Mouse (Mus musculus) gastrocnemius, postnatal 4 days (tissue): ENCODE results near the gene Myh8. TPM values are rescaled to one million over a fixed set of nuclear protein-coding genes. Genes with fewer than 3 reads are reported as not detected.

Source experiments
- DNase-seq, 2 experiments: peaks; one replicate each; pipeline ENCODE4 v3.0.0; 2021 to 2022; ENCODE audit warnings: low spot score in 2 of 2, mixed read lengths in 2 of 2
- long read RNA-seq, 2 experiments: library from polyadenylated mRNA; stranded (forward); transcript quantifications; one replicate each; pipeline ENCODE4 v2.0.0; 2021
- total RNA-seq, 2 experiments: library from RNA; stranded (reverse); gene quantifications; 2 replicates each; pipeline ENCODE4 v1.2.3; 2021

The Myh8 gene
- total RNA-seq, result over 10,000 TPM; 11,963 to 12,269 TPM
- long read RNA-seq, experiment 1, full-length matches to known transcripts, result 775 of 4,253 reads
- long read RNA-seq, experiment 1, partial matches to known transcripts, result 3,267 of 4,253 reads
- long read RNA-seq, experiment 1, other reads (novel, unspliced or antisense), result 211 of 4,253 reads
- long read RNA-seq, experiment 2, full-length matches to known transcripts, result 2,117 of 7,416 reads
- long read RNA-seq, experiment 2, partial matches to known transcripts, result 5,012 of 7,416 reads
- long read RNA-seq, experiment 2, other reads (novel, unspliced or antisense), result 287 of 7,416 reads

GRCm38 (mm10) chr11:67276601-67277174, at the start of gene Myh8:
Gene Myh8, plus strand, starts transcription at chr11:67277124.
- peak; percentile 36 to 62 for DNase-seq

GRCm38 (mm10) chr11:67228731-67229130, 48.2 kb upstream of the Myh8 start:
- no peak for DNase-seq

GRCm38 (mm10) chr11:67229166-67229565, 47.8 kb upstream of the Myh8 start:
- no peak for DNase-seq

GRCm38 (mm10) chr11:67229946-67230345, 47.0 kb upstream of the Myh8 start:
- no peak for DNase-seq

- peak in 1 of 2 experiments; percentile 61 for DNase-seq
These were observed 41.1 kb upstream of the Myh8 start for GRCm38 (mm10) chr11:67235639-67236358.

GRCm38 (mm10) chr11:67236799-67237198, 40.1 kb upstream of the Myh8 start:
- DNase-seq, result no peak

- no peak for DNase-seq
These were observed 39.3 kb upstream of the Myh8 start, which contains the start of gene Myh4 for GRCm38 (mm10) chr11:67237481-67238079. Gene Myh4, plus strand, starts transcription at chr11:67238029.

- no peak for DNase-seq
These were observed 35.9 kb upstream of the Myh8 start for GRCm38 (mm10) chr11:67241051-67241450.

GRCm38 (mm10) chr11:67253691-67254090, 23.2 kb upstream of the Myh8 start:
- DNase-seq, result no peak

GRCm38 (mm10) chr11:67257048-67257447, 19.9 kb upstream of the Myh8 start:
- DNase-seq, result no peak

- DNase-seq, result no peak
These were observed 16.0 kb upstream of the Myh8 start for GRCm38 (mm10) chr11:67260956-67261355.

GRCm38 (mm10) chr11:67293440-67293839, 16.5 kb downstream of the Myh8 start:
- no peak for DNase-seq

GRCm38 (mm10) chr11:67313733-67314452, 37.0 kb downstream of the Myh8 start:
- DNase-seq, result peak in 1 of 2 experiments; percentile 14

- DNase-seq, result no peak
These were observed 44.4 kb downstream of the Myh8 start, which contains the start of gene Myh13 for GRCm38 (mm10) chr11:67321358-67321757. Gene Myh13, plus strand, starts transcription at chr11:67321658.

GRCm38 (mm10) chr11:67326536-67326935, 49.6 kb downstream of the Myh8 start:
- DNase-seq, result no peak

- DNase-seq, result no peak
These were observed 67.6 kb downstream of the Myh8 start for GRCm38 (mm10) chr11:67344556-67344955.

GRCm38 (mm10) chr11:67345186-67345855, 68.4 kb downstream of the Myh8 start:
- DNase-seq, result no peak

GRCm38 (mm10) chr11:67345856-67346236, 68.9 kb downstream of the Myh8 start:
- no peak for DNase-seq

GRCm38 (mm10) chr11:67350153-67350768, 73.3 kb downstream of the Myh8 start:
- DNase-seq, result peak; percentile 51 to 69

- no peak for DNase-seq
These were observed 76.1 kb downstream of the Myh8 start for GRCm38 (mm10) chr11:67353011-67353410.
